In the genomic region with DNA sequence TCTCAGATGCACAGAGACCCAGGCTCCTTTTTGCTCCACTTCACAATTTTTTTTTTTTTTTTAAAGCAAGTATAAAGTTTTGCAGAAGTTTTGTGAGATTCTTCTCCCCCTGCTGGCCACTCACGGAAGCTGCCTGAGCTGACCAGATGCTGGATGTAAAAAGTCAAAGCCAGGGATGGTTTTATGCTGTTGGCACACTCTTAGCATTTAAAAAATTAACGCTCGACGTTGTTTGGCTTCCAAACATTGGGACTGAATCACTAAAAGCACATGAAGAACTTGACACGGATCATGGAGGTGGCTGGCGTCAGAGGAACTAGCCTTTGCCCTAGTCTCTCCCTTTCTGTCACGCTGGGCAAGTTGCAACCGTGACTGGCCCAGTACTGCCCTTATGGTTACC, we compare ENCODE assay signal across 8 mouse cellular contexts.
DNase-seq lines count a peak whose midpoint lies in the region; ATAC-seq lines count a peak whose summit lies in the region.

No protein-coding gene starts in this region.

- H3K27me3 ChIP-seq in heart, embryonic 10.5 days (ENCODE audit: insufficient read depth, poor library complexity, severe bottlenecking) = no peaks in the 10 kb centered on the region
- no peaks in the 10 kb centered on the region for H3K27me3 ChIP-seq in limb, embryonic 11.5 days (ENCODE audit: control insufficient read depth, insufficient read depth, low read length)
- H3K27me3 ChIP-seq in forebrain, embryonic 10.5 days (ENCODE audit: poor library complexity, severe bottlenecking) = no peaks in the 10 kb centered on the region

- H3K27ac ChIP-seq in heart, embryonic 10.5 days = no peak overlapping the region
- no peak overlapping the region for H3K27ac ChIP-seq in limb, embryonic 11.5 days (replicated peaks; ENCODE audit: low read depth, low read length)
- H3K27ac ChIP-seq in forebrain, embryonic 10.5 days = no peak overlapping the region

- no peaks in the 10 kb centered on the region for H3K36me3 ChIP-seq in heart, embryonic 10.5 days
- no peaks in the 10 kb centered on the region for H3K36me3 ChIP-seq in limb, embryonic 11.5 days (ENCODE audit: control insufficient read depth, insufficient read depth, low read length)
- no peaks in the 10 kb centered on the region for H3K36me3 ChIP-seq in forebrain, embryonic 10.5 days (replicated peaks)

- H3K4me3 ChIP-seq in heart, embryonic 10.5 days = no peak overlapping the region
- no peak overlapping the region for H3K4me3 ChIP-seq in limb, embryonic 11.5 days (ENCODE audit: low read depth, low read length)
- H3K4me3 ChIP-seq in forebrain, embryonic 10.5 days = no peak overlapping the region

- H3K4me2 ChIP-seq in limb, embryonic 11.5 days (ENCODE audit: low read depth, severe bottlenecking) = no peak overlapping the region

- H3K9ac ChIP-seq in limb, embryonic 11.5 days (ENCODE audit: low read length) = no peak overlapping the region

- WGBS in heart, embryonic 10.5 days = 46% methylated on average over 8 of the region's 8 CpGs
- WGBS in limb, embryonic 11.5 days = 61% methylated on average over 8 of the region's 8 CpGs
- 61% methylated on average over 8 of the region's 8 CpGs for WGBS in forebrain, embryonic 10.5 days

- no peaks in the 10 kb centered on the region for H3K9me3 ChIP-seq in heart, embryonic 10.5 days
- H3K9me3 ChIP-seq in limb, embryonic 11.5 days (ENCODE audit: control insufficient read depth, low read length) = no peaks in the 10 kb centered on the region
- H3K9me3 ChIP-seq in forebrain, embryonic 10.5 days = no peaks in the 10 kb centered on the region

- DNase-seq in heart, adult 8-10 months (ENCODE audit: low spot score) = peak; percentile 47
- DNase-seq in heart, embryonic 10.5 days (ENCODE audit: low spot score) = no peak
- DNase-seq in urinary bladder, postnatal 14 days (ENCODE audit: low spot score) = peak; percentile 66
- no peak for DNase-seq in urinary bladder, adult 2 months (ENCODE audit: low spot score)
- peak; percentile 50 for DNase-seq in embryo, embryonic 10.5 days (ENCODE audit: low spot score)
- peak; percentile 67 for DNase-seq in limb, embryonic 11.5 days (ENCODE audit: low spot score)
- peak; percentile 65 for DNase-seq in thymus, postnatal 4 days
- no peak for DNase-seq in forebrain, embryonic 10.5 days (ENCODE audit: extremely low spot score, low spot score)

- H3K4me1 ChIP-seq in heart, embryonic 10.5 days = peaks cover 22% of the 10 kb centered on the region
- H3K4me1 ChIP-seq in limb, embryonic 11.5 days (ENCODE audit: control insufficient read depth, insufficient read depth, low read length) = no peaks in the 10 kb centered on the region
- no peaks in the 10 kb centered on the region for H3K4me1 ChIP-seq in forebrain, embryonic 10.5 days

- no peak for ATAC-seq in limb, embryonic 11.5 days (ENCODE audit: insufficient number of reproducible peaks, low FRiP score, low TSS enrichment, low read depth)

Comparison
In these comparisons a context has a peak if more than half of its experiments do, and no peak if none do; other contexts are left out.
1. DNase-seq: peak in heart, adult 8-10 months (single experiment), urinary bladder, postnatal 14 days (single experiment), embryo, embryonic 10.5 days (single experiment), limb, embryonic 11.5 days (single experiment) and thymus, postnatal 4 days (single experiment); none in heart, embryonic 10.5 days (single experiment), urinary bladder, adult 2 months (single experiment) and forebrain, embryonic 10.5 days (single experiment).